Mouse (Mus musculus) right cerebral cortex, postnatal 4 days (tissue): ENCODE measurements around the gene Gstt4.
"Not testable (repeated sequence)": the region's sequence is repeated elsewhere in the genome, so short reads cannot be mapped to it uniquely, and the experiment has no call there.

Experiments used
- DNase-seq: peaks from one replicate; pipeline ENCODE4 v3.0.0-alpha.2; 2022

The Gstt4 gene

GRCm38 (mm10) chr10:75785442-75785841 is 36.9 kb downstream of the Gstt4 start:
- no peak for DNase-seq

DNA sequence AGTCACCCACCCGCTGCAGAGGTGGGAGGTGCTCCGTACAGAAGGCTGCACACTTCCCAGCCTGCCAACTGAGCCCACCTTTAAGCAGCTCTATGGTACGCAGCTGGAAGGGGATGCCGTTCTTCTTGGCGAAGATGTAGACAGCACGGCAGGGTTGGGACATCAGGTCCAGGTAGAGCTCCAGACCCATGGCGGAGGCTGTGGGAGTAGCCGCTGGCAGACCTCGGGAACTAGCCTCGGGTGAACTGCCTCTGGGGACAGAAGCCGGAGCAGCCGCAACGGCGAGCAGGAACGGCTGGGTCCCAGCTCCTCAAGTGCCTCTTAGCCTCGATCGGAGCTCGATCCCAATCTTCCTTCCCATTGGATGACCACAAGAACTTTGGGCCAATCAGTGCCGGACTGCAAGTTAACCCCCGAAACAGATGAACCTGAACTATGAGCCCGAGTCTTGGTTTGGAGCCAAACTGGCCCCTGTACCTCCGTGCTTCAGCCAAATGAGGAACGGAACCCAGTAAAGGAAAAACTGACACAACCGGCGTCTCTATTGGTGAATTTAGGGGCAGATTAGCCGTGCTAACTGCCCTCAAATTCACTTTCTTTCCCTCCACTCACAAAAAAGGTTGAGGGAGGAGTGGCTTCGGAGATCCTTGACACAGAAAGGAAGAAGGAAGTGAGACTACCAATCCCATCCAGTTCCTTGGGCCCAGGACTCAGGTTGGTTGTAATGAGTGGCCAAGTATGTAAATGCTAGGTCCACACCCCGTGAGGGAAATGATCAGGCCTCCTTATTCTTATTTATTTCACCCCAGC is 41.4 kb downstream of the Gstt4 start, which contains the start of the genes Gm20441 and Gstt3:
TSS of gene Gm20441 (minus strand) at position 186 of the 810 bp plus-strand sequence.
TSS of gene Gstt3 (minus strand) at position 646 of the 810 bp plus-strand sequence.
- no peak for DNase-seq

DNA sequence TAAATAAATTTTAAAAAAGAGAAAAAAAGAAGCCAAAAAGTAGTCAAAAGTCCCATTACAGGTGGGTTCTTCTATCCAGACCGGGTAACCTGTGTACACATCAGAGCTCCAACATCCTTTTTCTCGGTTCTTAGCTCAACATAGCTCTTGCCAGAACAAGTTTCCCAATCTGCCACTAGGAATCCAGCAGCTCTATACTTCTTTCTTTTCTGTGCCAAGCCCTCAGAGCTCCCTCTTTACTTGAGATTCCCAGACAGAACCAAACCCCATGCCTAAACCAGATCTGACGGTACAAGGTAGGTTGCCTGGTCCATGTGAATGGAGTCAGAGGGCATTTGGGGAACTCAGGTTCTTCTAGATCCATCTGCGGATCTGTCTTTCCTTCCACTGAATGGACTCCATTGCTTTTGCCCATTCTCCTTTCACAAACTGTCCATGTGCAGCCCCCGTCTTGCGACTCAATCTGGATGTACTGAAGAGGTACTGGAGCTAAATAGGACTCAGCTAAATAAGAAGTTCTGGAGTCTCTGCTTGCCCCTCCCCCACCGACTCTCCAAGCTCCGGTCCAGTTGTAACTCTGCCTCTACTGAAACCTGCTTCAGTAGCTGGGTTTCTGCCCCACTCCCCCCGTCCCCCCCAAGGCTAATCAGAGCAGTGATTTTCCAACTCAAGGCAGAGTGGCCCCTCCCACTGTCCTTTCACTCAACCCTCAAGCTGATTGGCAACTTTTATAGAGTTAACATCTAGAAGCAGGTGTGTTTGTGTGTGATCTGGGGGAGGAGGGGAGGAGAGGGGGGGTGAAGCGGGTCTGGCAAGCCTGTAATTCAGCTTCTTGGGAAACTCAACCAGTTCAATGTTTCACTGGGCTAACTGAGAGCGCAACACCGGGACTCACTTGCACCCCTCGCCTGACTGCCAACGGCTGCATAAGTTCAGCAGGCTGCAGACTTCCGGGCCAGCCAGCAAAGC is 42.9 kb downstream of the Gstt4 start:
- no peak for DNase-seq

DNA sequence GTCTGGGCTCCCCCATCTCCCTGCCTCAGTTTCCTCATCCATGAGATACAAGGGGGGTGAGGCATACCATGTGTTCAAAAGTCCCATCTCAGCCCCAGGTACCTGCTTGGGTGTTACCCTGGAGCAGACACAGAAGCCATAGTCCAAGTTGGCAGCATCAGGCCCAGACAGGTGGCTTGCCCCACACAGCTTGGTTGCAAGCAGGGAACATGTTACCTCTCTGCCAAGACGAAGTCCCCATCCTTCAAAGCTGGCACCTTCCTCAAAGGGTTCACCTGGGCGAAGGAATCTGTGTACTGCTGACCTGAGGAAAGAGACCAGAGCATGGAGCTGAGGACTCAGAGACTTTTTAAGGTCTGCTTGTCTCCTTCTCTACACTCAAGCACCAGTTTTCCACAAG is 44.5 kb downstream of the Gstt4 start:
- DNase-seq, result no peak

- DNase-seq, result no peak
Observed at GRCm38 (mm10) chr10:75776562-75776961, 45.8 kb downstream of the Gstt4 start.

DNA sequence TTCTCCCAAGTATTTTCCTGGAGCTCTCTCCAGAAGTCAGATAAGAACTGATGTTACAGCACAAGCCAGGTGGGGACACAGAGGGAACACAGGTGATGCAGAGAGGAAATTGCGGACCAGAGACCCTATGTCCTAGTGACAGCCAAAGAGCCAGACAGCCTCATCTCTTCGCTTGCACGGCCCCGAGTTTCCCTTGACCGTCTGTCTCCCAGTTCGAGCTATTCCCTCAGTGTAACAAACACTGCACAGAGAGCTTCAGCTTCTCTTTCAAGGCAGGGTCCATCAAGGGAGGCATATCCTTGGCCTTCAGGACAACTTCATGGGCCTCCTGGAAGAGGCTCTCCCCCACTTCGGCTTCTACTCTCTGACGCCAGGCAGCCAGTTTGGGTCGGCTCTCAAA is 47.8 kb downstream of the Gstt4 start:
- no peak for DNase-seq

DNA sequence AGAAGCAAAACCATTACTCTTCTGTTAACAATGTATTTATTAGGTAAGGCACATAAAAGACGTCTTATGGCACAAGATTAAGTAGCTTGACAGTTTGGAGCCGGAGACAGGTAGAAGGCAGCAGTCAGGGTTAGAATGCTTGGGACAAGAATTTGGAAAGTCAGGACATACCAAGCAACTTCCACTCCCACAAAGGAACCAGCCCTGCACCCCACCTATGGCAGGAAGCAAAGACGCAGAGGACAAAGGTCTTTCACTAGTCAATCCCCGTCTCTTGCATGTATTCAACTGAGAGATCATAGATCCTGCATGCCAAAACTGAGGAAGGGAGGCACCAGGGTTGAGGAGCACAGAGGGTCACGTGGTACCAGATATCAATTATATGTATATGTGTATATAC is 48.2 kb downstream of the Gstt4 start:
- DNase-seq, result no peak

GRCm38 (mm10) chr10:75772795-75773664 is 49.3 kb downstream of the Gstt4 start, which contains the start of gene Ddt:
TSS of gene Ddt (minus strand) at chr10:75773414.
- peak; percentile 83 for DNase-seq

- not testable (repeated sequence) for DNase-seq
Observed at GRCm38 (mm10) chr10:75767756-75768155, 54.6 kb downstream of the Gstt4 start.

DNA sequence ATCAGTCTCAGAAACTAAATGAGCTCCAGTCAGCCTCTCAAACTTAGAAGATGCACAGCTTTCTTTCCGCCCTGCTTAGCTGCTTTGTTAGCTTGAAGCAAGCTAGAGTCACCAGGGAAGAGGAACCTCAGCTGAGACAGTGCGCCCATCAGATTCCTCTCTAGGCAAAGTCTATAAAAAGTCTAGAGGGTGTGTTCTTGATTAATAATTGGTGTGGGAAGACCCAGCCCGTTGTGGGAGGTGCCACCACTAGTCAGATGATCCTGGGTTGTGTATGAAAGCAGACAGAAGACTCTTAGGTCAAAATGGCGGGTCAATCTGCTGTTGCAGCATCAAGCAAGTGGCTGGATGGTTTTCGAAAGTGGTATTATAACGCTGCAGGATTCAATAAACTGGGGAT is 55.5 kb downstream of the Gstt4 start:
- DNase-seq, result no peak
